Mouse (Mus musculus): Measurements from ENCODE around the gene Gipc3. TPM values are rescaled to one million over a fixed set of nuclear protein-coding genes. Genes with fewer than 3 reads are reported as not detected.

The Gipc3 gene
- polyA plus RNA-seq, 1 experiment from 2014 or later, result not detected

DNA sequence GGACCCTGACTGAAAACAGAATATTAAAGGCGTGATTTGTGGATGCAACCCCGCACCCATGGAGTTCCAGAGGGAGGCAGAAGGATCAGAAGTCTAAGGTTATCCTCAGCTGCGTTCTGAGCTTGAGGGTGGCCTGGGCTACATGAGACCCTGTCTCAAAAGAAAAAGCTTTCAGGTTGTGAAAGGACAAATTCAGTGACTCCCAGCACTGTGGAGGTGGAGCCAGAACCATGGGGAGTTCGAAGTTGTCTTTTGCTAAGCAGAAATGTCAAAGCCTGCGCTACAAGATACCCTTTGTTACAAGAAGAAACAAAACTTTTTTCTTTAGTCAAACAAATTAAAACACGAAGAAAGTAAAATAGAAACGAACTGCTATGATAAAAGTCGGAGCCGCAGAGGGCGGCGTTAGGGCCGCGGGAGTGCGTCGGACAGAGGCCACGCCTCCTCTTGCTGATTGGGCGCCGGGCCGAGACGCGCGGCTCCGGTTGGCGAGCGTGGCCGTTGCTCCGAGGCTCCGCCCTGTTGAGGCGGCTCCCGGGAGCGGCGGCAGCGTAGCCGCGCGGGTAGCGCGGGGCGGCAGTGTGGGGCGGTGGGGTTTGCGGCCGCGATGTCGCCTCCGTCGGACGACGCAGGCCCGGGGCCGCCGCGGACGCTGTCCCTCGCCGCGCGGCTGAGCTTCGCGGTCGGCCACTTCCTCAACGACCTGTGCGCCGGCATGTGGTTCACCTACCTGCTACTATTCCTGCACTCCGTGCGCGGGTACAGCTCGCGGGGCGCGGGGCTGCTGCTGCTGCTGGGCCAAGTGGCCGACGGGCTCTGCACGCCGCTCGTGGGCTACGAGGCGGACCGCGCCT is 14.2 kb upstream of the Gipc3 start, which contains the start of gene Mfsd12:
Mfsd12 (plus strand) TSS at position 501 of the 854 bp plus-strand sequence.
- Histone ChIP-seq H3K4me2 (ENCODE audit: low read depth, severe bottlenecking) (peak within 1 kb of the TSS; percentile 99), H3K4me3 (ENCODE audit: low read depth, low read length) (peak within 1 kb of the TSS; percentile 77), H3K36me3 (ENCODE audit: control insufficient read depth, insufficient read depth, low read length) (peaks cover 2% of the 10 kb centered on the region; the same call in 1 of the 2 replicates), H3K9ac (ENCODE audit: low read length) (peak within 1 kb of the TSS; percentile 75), H3K27me3 (ENCODE audit: control insufficient read depth, insufficient read depth, low read length) (no peaks in the 10 kb centered on the region), H3K27ac (replicated peaks; ENCODE audit: low read depth, low read length) (no peak within 1 kb of the TSS), H3K4me1 (ENCODE audit: control insufficient read depth, insufficient read depth, low read length) (peaks cover 13% of the 10 kb centered on the region; the same call in 1 of the 2 replicates), H3K9me3 (ENCODE audit: control insufficient read depth, low read length) (no peaks in the 10 kb centered on the region)
- DNase-seq (ENCODE audit: low spot score) (peak; percentile 86), ATAC-seq (ENCODE audit: insufficient number of reproducible peaks, low FRiP score, low TSS enrichment, low read depth) (peak; percentile 85)
- WGBS, result 2% methylated on average over 73 of the region's 79 CpGs

- Histone ChIP-seq H3K9me3 (ENCODE audit: control insufficient read depth, low read length) (no peaks in the 10 kb centered on the region), H3K27ac (replicated peaks; ENCODE audit: low read depth, low read length) (no peak overlapping the region), H3K9ac (ENCODE audit: low read length) (no peak overlapping the region), H3K36me3 (ENCODE audit: control insufficient read depth, insufficient read depth, low read length) (peaks cover 2% of the 10 kb centered on the region; the same call in 1 of the 2 replicates), H3K4me1 (ENCODE audit: control insufficient read depth, insufficient read depth, low read length) (peaks cover 13% of the 10 kb centered on the region; the same call in 1 of the 2 replicates), H3K4me3 (ENCODE audit: low read depth, low read length) (peak overlapping the region; percentile 77; the same call in 1 of the 2 replicates), H3K27me3 (ENCODE audit: control insufficient read depth, insufficient read depth, low read length) (no peaks in the 10 kb centered on the region), H3K4me2 (ENCODE audit: low read depth, severe bottlenecking) (peak overlapping the region; percentile 99)
- ATAC-seq (ENCODE audit: insufficient number of reproducible peaks, low FRiP score, low TSS enrichment, low read depth), result no peak
- 48% methylated on average over 12 of the region's 12 CpGs for WGBS
- DNase-seq (ENCODE audit: low spot score), result no peak
These were observed 13.4 kb upstream of the Gipc3 start for GRCm38 (mm10) chr10:81356352-81356990.

GRCm38 (mm10) chr10:81355533-81355932 is 12.5 kb upstream of the Gipc3 start:
- Histone ChIP-seq H3K27me3 (ENCODE audit: control insufficient read depth, insufficient read depth, low read length) (no peaks in the 10 kb centered on the region), H3K27ac (replicated peaks; ENCODE audit: low read depth, low read length) (no peak overlapping the region), H3K4me1 (ENCODE audit: control insufficient read depth, insufficient read depth, low read length) (peaks cover 13% of the 10 kb centered on the region; the same call in 1 of the 2 replicates), H3K4me3 (ENCODE audit: low read depth, low read length) (no peak overlapping the region), H3K36me3 (ENCODE audit: control insufficient read depth, insufficient read depth, low read length) (peaks cover 2% of the 10 kb centered on the region; the same call in 1 of the 2 replicates), H3K9me3 (ENCODE audit: control insufficient read depth, low read length) (no peaks in the 10 kb centered on the region), H3K4me2 (ENCODE audit: low read depth, severe bottlenecking) (no peak overlapping the region), H3K9ac (ENCODE audit: low read length) (no peak overlapping the region)
- no peak for DNase-seq (ENCODE audit: low spot score)
- no peak for ATAC-seq (ENCODE audit: insufficient number of reproducible peaks, low FRiP score, low TSS enrichment, low read depth)
- 81% methylated on average over 4 of the region's 4 CpGs for WGBS

GRCm38 (mm10) chr10:81354738-81355477 is 11.8 kb upstream of the Gipc3 start:
- H3K27me3 ChIP-seq (ENCODE audit: control insufficient read depth, insufficient read depth, low read length), result no peaks in the 10 kb centered on the region
- WGBS, result 57% methylated on average over 9 of the region's 9 CpGs
- H3K4me2 ChIP-seq (ENCODE audit: low read depth, severe bottlenecking), result no peak overlapping the region
- ATAC-seq (ENCODE audit: insufficient number of reproducible peaks, low FRiP score, low TSS enrichment, low read depth) (no peak), DNase-seq (ENCODE audit: low spot score) (no peak)
- H3K27ac ChIP-seq (replicated peaks; ENCODE audit: low read depth, low read length), result no peak overlapping the region
- H3K36me3 ChIP-seq (ENCODE audit: control insufficient read depth, insufficient read depth, low read length), result no peaks in the 10 kb centered on the region; the same call in 1 of the 2 replicates
- no peaks in the 10 kb centered on the region for H3K9me3 ChIP-seq (ENCODE audit: control insufficient read depth, low read length)
- no peak overlapping the region for H3K4me3 ChIP-seq (ENCODE audit: low read depth, low read length)
- no peak overlapping the region for H3K9ac ChIP-seq (ENCODE audit: low read length)
- H3K4me1 ChIP-seq (ENCODE audit: control insufficient read depth, insufficient read depth, low read length), result peaks cover 13% of the 10 kb centered on the region; the same call in 1 of the 2 replicates

- DNase-seq (ENCODE audit: low spot score) (no peak), ATAC-seq (ENCODE audit: insufficient number of reproducible peaks, low FRiP score, low TSS enrichment, low read depth) (no peak)
- H3K4me2 ChIP-seq (ENCODE audit: low read depth, severe bottlenecking), result 0 out of 2 replicates have a peak overlapping the region, but pooled peaks have one; percentile 4
- H3K27ac ChIP-seq (replicated peaks; ENCODE audit: low read depth, low read length), result no peak overlapping the region
- H3K9me3 ChIP-seq (ENCODE audit: control insufficient read depth, low read length), result no peaks in the 10 kb centered on the region
- no peaks in the 10 kb centered on the region for H3K27me3 ChIP-seq (ENCODE audit: control insufficient read depth, insufficient read depth, low read length)
- H3K9ac ChIP-seq (ENCODE audit: low read length), result no peak overlapping the region
- 23% methylated on average over 9 of the region's 9 CpGs for WGBS
- no peak overlapping the region for H3K4me3 ChIP-seq (ENCODE audit: low read depth, low read length)
- peaks cover 2% of the 10 kb centered on the region; the same call in 1 of the 2 replicates for H3K36me3 ChIP-seq (ENCODE audit: control insufficient read depth, insufficient read depth, low read length)
- peaks cover 16% of the 10 kb centered on the region for H3K4me1 ChIP-seq (ENCODE audit: control insufficient read depth, insufficient read depth, low read length)
These were observed 8.7 kb upstream of the Gipc3 start for GRCm38 (mm10) chr10:81351678-81352291.

DNA sequence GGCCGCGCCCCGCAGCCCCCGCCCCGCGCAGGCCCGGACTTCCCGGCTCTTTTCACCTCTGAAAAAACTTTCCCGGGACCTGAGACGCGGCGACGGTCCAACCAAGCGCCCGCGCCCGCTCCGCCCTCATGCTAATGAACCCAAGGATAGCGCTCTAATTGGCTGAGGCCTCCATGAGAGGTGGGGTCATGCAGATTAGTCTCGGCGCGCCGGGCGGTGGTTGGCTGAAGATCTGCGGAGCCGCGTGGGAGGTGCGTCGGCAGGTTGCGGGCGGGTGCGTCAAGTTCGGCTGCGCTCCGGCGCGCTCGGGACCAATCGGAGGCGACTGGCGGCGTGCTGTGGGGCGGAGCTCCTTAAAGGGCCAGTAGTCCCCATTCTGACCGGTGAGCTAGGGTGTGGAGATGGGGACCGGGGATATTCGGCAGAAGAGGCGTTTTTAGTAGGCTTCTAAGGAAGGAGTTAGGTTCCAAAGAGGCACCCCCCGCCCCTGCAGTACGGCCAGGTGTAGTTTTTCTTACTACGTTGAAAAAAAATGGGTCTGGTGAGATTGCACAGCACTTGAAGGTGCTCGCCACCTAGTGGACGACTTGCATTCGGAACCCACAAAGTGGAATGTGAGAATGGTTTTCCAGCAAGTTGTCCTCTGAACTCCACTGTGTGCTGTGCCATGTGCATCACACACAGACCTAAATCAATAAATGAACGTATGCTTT is 7.4 kb upstream of the Gipc3 start, which contains the start of gene Hmg20b:
Hmg20b (minus strand) TSS at position 130 of the 713 bp plus-strand sequence.
- peak; percentile 99 for DNase-seq (ENCODE audit: low spot score)
- WGBS, result under 1% methylated on average over 54 of the region's 54 CpGs
- H3K4me1 ChIP-seq (ENCODE audit: control insufficient read depth, insufficient read depth, low read length), result peaks cover 20% of the 10 kb centered on the region

DNA sequence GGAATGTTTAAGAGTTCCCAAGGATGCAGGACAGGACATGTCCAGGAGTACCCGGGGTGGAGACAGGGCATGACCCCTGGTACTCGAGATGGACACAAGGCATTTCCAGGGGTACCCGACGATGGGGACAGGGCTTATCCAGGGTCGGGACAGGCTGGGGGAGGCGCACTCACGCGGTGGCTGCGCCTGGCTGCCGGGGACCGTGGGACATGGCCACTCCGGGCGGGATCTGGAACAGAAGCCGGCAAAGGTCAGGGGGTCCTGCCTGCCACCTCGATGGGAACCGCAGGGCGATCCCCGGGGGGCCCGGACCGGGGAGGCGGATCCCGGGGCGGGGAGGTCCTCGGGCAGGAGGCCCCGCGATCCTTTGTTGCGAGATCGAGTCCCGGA is 6.9 kb upstream of the Gipc3 start:
- WGBS, result 0% methylated on average over 25 of the region's 29 CpGs
- ATAC-seq (ENCODE audit: insufficient number of reproducible peaks, low FRiP score, low TSS enrichment, low read depth), result peak; percentile 1; the same call in 1 of the 2 replicates
- Histone ChIP-seq H3K36me3 (ENCODE audit: control insufficient read depth, insufficient read depth, low read length) (peaks cover 2% of the 10 kb centered on the region; the same call in 1 of the 2 replicates), H3K27me3 (ENCODE audit: control insufficient read depth, insufficient read depth, low read length) (no peaks in the 10 kb centered on the region; the same call in 1 of the 2 replicates), H3K4me3 (ENCODE audit: low read depth, low read length) (peak overlapping the region; percentile 98), H3K4me2 (ENCODE audit: low read depth, severe bottlenecking) (peak overlapping the region; percentile 89), H3K9me3 (ENCODE audit: control insufficient read depth, low read length) (no peaks in the 10 kb centered on the region), H3K27ac (replicated peaks; ENCODE audit: low read depth, low read length) (peak overlapping the region; percentile 62; the same call in 1 of the 2 replicates), H3K9ac (ENCODE audit: low read length) (peak overlapping the region; percentile 92), H3K4me1 (ENCODE audit: control insufficient read depth, insufficient read depth, low read length) (peaks cover 20% of the 10 kb centered on the region)
- DNase-seq (ENCODE audit: low spot score), result no peak

More for the DNA sequence above, 7.4 kb upstream of the Gipc3 start, which contains the start of gene Hmg20b:
- no peaks in the 10 kb centered on the region; the same call in 1 of the 2 replicates for H3K27me3 ChIP-seq (ENCODE audit: control insufficient read depth, insufficient read depth, low read length)
- no peaks in the 10 kb centered on the region for H3K9me3 ChIP-seq (ENCODE audit: control insufficient read depth, low read length)
- peak within 1 kb of the TSS; percentile 89 for H3K4me2 ChIP-seq (ENCODE audit: low read depth, severe bottlenecking)
- H3K9ac ChIP-seq (ENCODE audit: low read length), result peak within 1 kb of the TSS; percentile 92
- peak; percentile 88 for ATAC-seq (ENCODE audit: insufficient number of reproducible peaks, low FRiP score, low TSS enrichment, low read depth)
- peak within 1 kb of the TSS; percentile 98 for H3K4me3 ChIP-seq (ENCODE audit: low read depth, low read length)
- peaks cover 2% of the 10 kb centered on the region; the same call in 1 of the 2 replicates for H3K36me3 ChIP-seq (ENCODE audit: control insufficient read depth, insufficient read depth, low read length)
- H3K27ac ChIP-seq (replicated peaks; ENCODE audit: low read depth, low read length), result peak within 1 kb of the TSS; percentile 62; the same call in 1 of the 2 replicates
